Mouse (Mus musculus): Measurements from ENCODE around the gene Nbeal2. TPM values are rescaled to one million over a fixed set of nuclear protein-coding genes. Genes with fewer than 3 reads are reported as not detected.

Gene Nbeal2
- polyA plus RNA-seq, 1 experiment: 2.2 TPM

DNA sequence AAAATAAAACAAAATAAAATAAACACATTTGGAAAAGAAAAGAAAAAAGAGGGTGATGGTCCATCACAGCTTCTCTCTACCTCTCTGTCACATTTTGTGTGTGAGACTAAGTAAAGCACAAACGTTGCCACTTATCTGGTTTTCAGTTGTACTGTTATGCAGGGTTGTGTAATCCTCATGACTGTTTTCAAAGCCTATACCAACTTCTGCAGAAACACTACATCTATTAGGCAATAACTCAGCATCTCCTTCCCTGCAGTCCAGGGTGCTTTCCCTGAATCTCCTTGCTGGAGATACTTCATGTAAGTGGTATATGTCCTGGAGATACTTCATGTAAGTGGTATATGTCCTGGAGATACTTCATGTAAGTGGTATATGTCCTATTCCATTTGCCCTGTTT lies 8.9 kb upstream of the Nbeal2 start:
- H3K4me1 ChIP-seq (ENCODE audit: control insufficient read depth, insufficient read depth, insufficient read length, low read length): peaks cover 19% of the 10 kb centered on the region

DNA sequence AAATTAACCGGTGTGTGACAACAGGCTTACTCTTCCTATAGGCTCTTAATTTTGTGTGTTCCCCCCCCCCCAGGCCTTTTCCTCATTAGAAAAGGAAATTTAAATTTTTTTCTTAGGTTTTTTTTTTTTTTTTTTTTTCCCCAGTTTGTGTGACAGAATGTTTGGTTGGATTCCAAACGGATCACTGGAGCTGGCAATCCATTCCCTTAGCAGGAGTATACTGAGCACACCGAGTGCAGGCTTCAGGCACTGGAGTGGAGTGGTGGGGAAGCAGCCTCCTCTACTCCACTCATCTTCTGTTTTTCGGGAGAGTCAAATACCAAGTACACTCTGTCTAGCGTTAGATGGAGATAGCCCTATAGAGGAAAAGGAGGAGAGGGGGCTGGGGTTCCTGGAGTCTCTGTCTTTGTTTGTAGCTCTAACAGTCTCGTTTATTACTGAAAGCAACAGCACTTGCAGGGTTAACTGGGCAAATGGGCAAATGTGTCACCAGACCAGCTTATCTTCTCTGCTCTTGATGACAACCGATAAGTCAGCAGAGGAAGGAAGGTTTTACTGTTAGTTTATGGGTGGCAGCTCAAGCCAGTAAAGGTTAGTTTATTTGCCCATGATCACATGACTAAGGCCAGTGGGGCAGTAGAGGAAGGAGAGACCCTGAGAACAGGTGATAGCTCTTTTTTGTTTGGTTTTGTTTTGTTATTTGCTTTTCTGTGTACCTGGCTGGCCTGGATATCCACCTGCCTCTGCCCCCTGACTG lies 7.1 kb upstream of the Nbeal2 start:
- no peak overlapping the region for H3K27ac ChIP-seq (replicated peaks; ENCODE audit: low read depth, low read length)
- no peak overlapping the region for H3K4me3 ChIP-seq (ENCODE audit: insufficient read depth, low read depth, low read length)
- H3K4me1 ChIP-seq (ENCODE audit: control insufficient read depth, insufficient read depth, insufficient read length, low read length): peaks cover 10% of the 10 kb centered on the region

More for the DNA sequence above, 8.9 kb upstream of the Nbeal2 start:
- Histone ChIP-seq H3K27ac (replicated peaks; ENCODE audit: low read depth, low read length) (no peak overlapping the region), H3K4me3 (ENCODE audit: insufficient read depth, low read depth, low read length) (no peak overlapping the region)

DNA sequence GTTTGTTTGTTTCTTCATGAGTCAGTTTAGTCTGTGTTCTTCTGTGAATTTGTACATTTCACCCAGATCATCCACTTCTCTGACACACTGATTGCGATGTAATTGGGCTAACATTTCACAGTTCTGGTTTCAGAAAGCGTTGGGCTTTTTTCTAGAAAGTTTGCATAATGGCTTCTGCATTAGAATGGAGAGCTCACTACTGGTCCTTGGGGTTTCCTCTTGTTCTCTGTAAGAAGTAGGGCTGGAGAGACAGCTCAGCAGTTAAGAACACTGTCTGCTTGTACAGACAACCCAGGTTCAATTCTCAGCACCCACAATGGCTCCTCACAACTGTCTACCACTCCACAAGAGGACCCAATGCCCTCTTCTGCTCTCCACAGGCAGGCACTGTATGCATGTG lies 6.2 kb upstream of the Nbeal2 start:
- no peak overlapping the region for H3K27ac ChIP-seq (replicated peaks; ENCODE audit: low read depth, low read length)
- no peak overlapping the region for H3K4me3 ChIP-seq (ENCODE audit: insufficient read depth, low read depth, low read length)
- peaks cover 12% of the 10 kb centered on the region for H3K4me1 ChIP-seq (ENCODE audit: control insufficient read depth, insufficient read depth, insufficient read length, low read length)

DNA sequence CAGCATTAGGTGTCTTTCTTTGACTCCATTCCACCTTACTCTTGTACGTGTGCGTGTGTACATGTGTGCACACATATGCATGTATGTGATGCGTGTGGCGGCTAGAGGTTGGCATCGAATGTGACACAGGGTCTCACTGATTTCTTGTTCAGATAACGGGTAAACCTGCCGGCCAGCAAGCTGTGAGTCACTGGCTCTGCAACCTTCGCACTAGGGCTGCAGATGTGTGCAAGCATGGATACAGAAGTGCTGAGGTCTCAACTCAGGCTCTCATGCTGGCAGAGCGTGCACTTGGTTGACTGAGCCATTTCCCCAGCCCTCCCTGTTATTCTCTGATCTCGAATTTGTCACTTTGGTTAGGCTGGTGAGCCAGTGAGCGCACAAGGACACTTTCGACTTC lies 5.6 kb upstream of the Nbeal2 start:
- H3K27ac ChIP-seq (replicated peaks; ENCODE audit: low read depth, low read length): no peak overlapping the region
- H3K4me3 ChIP-seq (ENCODE audit: insufficient read depth, low read depth, low read length): no peak overlapping the region
- peaks cover 12% of the 10 kb centered on the region for H3K4me1 ChIP-seq (ENCODE audit: control insufficient read depth, insufficient read depth, insufficient read length, low read length)

DNA sequence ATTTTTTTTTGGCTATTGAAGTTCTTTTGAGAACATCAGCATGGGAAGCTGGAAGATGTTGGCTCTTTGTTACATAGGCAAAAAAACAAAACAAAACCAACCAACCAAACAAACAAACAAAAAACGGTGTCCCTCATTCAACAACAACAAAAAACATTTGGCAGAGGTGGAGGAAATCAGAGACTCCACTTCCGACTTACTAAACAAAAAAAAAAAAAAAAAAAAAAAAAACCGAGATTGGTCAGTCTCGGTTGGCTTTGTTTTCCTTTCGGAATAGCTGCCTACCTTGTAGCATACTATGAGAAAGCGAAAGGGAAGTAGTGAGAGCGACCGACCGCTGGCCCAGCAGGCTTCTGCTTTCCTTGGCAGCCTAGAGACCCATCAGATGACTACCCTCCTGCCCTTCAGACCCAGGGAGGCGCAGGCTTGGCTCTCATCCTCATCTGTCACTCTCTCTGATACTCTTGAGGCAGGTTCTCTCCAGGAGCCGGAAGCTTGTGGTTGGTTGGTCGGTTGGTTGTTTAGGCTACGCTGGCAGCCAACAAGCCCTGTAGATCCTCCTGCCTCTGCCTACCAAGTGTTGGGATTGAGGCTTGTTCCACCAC lies 3.6 kb upstream of the Nbeal2 start:
- Histone ChIP-seq H3K27ac (replicated peaks; ENCODE audit: low read depth, low read length) (peak overlapping the region; percentile 88), H3K4me3 (ENCODE audit: insufficient read depth, low read depth, low read length) (peak overlapping the region; percentile 80), H3K4me1 (ENCODE audit: control insufficient read depth, insufficient read depth, insufficient read length, low read length) (peaks cover 15% of the 10 kb centered on the region)

DNA sequence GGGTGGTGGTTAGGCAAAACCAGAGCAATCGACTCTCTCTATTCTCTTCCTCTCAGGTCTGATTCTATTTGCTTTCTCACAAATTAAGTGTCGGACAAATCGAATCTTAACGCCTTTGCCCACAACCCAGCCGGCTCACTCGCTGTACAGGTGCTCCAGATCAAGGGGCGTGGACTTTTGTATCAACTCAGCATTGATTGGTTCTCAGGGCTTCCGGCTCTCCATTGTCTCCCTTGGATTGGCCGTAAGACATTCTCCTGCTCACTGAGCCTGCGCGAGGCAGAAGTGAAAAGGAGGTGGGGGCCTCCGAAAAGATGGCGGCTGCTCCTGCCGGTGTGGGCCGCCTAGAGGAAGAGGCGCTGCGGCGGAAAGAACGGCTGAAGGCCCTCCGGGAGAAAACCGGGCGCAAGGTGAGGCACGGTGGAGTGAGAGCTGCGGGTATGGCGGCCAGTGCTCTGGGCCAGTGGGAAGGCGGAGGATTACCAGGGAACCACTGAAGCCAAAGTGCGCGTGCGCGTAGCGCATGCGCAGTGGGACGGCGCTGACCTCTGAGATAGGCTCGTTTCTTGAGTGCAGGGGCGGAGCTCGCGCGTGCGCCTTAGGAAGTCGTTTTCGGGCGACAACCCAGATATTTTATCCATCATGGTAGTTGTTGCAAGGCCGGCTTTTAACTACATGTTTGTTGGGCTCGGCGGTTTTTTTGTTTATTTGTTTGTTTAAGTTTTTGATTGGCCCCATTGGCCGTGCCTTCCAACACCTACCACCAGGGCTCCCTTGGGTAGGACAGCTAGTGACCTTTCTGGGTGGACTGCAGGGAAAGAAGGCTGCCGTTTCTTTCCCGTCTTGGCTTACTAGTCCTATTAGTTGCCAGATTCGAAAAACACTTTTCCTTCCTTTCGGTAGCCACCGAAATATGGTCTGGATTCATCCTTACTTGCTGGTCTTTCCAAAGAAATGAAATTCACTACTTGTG lies 2.6 kb upstream of the Nbeal2 start, which contains the start of gene Ccdc12:
Gene Ccdc12, plus strand, starts transcription at position 255 of the 973 bp plus-strand sequence.
- peak within 1 kb of the TSS; percentile 80 for H3K4me3 ChIP-seq (ENCODE audit: insufficient read depth, low read depth, low read length)
- H3K4me1 ChIP-seq (ENCODE audit: control insufficient read depth, insufficient read depth, insufficient read length, low read length): peaks cover 15% of the 10 kb centered on the region
- peak within 1 kb of the TSS; percentile 97 for H3K27ac ChIP-seq (replicated peaks; ENCODE audit: low read depth, low read length)

DNA sequence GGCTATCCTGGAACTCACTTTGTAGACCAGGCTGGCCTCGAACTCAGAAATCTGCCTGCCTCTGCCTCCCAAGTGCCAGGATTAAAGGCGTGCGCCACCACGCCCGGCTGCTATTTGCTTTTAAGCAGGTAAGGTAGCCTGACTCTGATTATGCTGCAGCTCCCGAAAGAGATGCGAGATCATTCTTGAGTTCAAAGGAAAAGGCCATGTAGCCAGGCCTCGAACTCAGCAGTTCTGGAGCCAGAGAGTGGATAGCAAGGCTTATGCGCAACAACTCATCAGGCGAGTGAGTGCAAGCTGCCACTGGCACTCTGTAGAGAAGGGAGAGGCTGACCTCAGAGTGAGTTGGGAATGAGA lies 1.7 kb upstream of the Nbeal2 start:
- Histone ChIP-seq H3K4me3 (ENCODE audit: insufficient read depth, low read depth, low read length) (peak overlapping the region; percentile 47; the same call in 1 of the 2 replicates), H3K27ac (replicated peaks; ENCODE audit: low read depth, low read length) (peak overlapping the region; percentile 26; the same call in 1 of the 2 replicates), H3K4me1 (ENCODE audit: control insufficient read depth, insufficient read depth, insufficient read length, low read length) (peaks cover 15% of the 10 kb centered on the region)

DNA sequence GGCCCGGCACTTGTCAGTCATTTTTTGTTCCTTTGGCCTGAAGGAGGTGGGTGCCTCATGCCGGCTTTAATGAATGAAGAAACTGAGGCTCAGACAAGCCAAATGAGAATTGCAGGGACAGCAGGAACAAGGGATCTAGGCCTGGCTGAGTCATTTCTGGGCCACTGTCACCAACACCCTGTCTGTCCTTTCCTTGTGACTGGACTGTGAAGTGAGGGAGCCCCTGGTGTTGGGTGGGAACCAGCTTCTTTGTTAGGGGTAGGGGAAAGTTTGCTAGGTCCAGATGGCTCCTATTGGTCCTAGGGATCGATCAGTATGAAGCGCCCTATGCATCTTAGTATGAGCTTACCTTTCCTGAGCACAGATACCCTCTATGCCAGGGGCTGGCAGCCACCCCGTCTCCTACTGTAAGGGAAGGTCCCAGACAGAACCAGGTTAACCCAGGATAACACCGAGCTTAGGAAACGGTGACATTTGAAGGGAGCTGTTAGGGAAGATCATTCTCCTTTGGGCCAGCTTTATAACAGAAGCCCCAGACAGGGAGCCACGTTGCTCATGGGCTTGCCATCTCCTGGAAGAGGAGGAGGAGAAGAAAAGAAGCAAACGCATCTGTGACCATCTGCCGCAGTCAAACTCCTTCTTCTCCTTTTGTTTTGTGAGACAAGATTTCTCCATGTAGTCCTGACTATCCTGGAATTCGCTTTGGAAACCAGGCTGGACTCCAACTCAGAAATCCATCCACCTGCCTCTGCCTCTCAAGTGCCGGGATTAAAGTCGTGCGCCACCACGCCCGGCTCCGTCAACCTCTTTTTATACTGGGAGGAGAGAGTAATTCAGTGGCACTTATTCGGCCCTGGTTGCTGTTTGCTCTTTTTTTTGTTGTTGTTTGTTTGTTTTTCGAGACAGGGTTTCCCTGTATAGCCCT lies 1.0 kb upstream of the Nbeal2 start:
- no peak overlapping the region for H3K27ac ChIP-seq (replicated peaks; ENCODE audit: low read depth, low read length)
- no peak overlapping the region for H3K4me3 ChIP-seq (ENCODE audit: insufficient read depth, low read depth, low read length)
- peaks cover 15% of the 10 kb centered on the region for H3K4me1 ChIP-seq (ENCODE audit: control insufficient read depth, insufficient read depth, insufficient read length, low read length)

DNA sequence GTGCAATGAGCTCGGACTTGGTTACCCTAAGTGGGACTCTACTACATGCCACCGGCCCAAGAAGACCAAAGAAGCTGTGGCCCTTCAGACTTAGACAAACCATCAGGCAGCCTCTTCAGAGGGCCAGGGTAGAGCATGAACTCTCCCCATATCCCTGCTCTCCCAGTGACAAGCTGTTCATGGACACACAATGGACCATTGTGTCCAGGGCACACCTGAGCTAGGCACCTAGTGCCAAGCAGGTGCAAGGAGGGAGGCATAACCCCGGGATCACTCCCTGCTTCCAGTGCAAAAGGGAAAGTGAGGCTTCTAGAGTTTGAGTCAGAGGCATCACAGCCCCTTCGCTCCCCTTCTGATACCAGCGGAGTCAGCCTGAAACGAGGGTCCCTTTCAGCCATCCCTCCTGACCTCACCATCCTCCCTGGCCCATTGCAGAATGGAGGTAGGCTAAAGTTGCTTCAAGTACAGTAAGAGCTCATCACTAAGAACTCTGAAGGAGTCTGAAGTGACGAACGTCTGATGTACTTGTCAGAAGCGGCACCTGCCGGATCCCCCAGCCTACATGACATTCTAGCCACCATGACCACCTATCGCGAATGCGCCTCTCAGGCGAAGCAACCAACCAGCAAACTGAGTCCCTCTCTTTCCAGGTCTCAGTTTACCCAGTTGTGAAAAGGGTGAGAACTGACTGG lies 852 bp downstream of the Nbeal2 start:
- H3K27ac ChIP-seq (replicated peaks; ENCODE audit: low read depth, low read length): peak overlapping the region; percentile 73
- H3K4me3 ChIP-seq (ENCODE audit: insufficient read depth, low read depth, low read length): peak overlapping the region; percentile 75
- peaks cover 11% of the 10 kb centered on the region for H3K4me1 ChIP-seq (ENCODE audit: control insufficient read depth, insufficient read depth, insufficient read length, low read length)

DNA sequence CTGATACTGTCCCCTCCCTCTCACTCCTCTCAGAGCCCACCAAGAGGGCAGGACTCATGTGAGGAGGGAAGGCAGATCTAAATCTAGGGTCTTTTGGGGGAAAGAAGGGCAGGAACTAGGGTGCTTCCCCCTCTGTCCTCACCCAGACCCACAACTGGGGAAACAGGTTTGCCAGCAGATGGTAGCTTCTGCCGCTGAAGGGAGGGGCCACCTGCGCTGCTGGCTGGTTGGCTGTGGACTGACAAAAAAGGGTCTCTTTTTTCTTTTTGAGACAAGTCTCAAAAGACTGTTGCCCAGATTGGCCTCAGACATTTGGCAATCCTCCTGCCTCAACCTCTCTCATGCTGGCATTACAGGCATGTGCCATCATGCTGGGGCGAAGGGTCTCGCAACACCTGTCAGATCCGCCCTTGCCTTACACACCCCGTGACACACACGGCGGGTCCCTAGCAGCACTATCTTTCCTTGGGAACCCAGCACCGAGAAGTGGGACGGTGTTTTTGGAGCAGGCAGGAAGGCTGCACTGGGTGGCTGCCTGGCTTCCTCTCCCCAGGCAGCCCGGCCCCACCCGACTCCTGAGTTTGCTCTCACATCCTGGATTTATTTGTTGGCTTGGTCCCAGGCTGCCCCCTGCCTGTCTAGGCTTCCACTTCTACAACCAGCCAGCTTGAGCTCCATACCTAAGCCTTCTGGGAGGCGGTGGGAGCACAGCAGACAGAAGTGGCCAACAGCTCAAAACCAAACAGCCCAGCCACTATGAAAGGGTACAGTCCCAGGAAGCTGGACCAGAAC lies 1.8 kb downstream of the Nbeal2 start:
- Histone ChIP-seq H3K4me3 (ENCODE audit: insufficient read depth, low read depth, low read length) (peak overlapping the region; percentile 75), H3K27ac (replicated peaks; ENCODE audit: low read depth, low read length) (peak overlapping the region; percentile 94), H3K4me1 (ENCODE audit: control insufficient read depth, insufficient read depth, insufficient read length, low read length) (peaks cover 8% of the 10 kb centered on the region; the same call in 1 of the 2 replicates)

DNA sequence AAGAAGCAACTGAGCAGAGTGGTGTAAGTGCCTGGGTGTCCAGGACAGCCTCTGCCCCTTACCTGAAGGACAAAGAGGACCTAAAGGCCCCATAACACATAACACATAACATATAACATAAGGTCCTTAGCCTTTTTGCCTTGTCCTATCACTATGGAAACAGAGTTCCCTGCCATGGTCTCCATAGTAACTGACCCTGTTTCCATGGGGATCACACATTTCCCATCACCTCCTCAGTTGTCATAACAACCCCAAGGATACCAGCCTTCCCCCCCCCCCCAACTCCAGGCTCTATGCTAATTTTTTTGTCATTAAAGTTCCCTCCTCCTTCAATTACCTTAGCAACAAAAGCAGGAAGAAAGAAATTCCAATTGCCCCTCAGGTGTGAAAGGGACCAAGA lies 4.2 kb downstream of the Nbeal2 start:
- no peak overlapping the region for H3K4me3 ChIP-seq (ENCODE audit: insufficient read depth, low read depth, low read length)
- H3K27ac ChIP-seq (replicated peaks; ENCODE audit: low read depth, low read length): no peak overlapping the region
- peaks cover 13% of the 10 kb centered on the region for H3K4me1 ChIP-seq (ENCODE audit: control insufficient read depth, insufficient read depth, insufficient read length, low read length)

DNA sequence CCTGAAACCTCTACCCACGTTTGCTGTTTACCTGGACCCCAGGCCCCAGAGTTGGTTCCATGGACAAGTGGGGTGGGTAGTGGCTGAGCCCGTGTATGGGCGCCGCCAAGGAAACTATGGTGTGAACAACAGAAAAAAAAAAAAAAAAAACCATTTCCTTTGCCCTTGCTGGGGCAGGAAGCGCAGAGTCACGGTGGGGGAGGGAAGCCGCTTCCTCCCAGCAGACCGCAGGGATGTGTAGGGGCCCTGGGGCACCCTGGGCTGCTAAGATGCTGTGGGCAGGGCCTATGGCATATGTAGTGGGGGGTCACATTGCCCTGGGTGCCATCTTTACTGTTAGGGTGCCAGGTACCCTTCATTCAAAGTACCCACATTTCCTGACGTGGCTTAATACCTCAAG lies 8.7 kb downstream of the Nbeal2 start:
- Histone ChIP-seq H3K4me3 (ENCODE audit: insufficient read depth, low read depth, low read length) (no peak overlapping the region; the same call in 1 of the 2 replicates), H3K27ac (replicated peaks; ENCODE audit: low read depth, low read length) (peak overlapping the region; percentile 39), H3K4me1 (ENCODE audit: control insufficient read depth, insufficient read depth, insufficient read length, low read length) (peaks cover 13% of the 10 kb centered on the region)

DNA sequence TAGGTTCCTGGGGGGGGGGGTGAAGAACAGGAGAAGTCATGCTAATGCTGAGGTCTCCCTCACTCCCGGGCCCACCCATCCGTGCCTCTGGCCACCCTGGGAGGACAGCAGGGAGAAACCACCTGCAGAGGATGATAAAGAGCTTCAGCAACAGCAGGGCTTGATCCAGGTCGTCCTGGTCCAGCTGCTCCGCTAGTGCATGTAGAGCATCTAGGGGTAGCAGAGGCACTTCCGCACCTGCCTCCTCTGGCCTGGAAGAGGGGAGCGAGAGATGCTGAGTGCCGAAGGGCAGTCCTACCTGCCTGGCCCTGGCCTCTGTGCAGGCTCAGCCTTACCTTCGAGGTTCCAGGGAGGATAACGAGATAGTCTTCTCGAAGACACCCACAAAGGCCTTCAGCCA lies 9.7 kb downstream of the Nbeal2 start:
- no peak overlapping the region for H3K4me3 ChIP-seq (ENCODE audit: insufficient read depth, low read depth, low read length)
- no peak overlapping the region for H3K27ac ChIP-seq (replicated peaks; ENCODE audit: low read depth, low read length)

More for the DNA sequence above, 9.7 kb downstream of the Nbeal2 start:
- peaks cover 13% of the 10 kb centered on the region for H3K4me1 ChIP-seq (ENCODE audit: control insufficient read depth, insufficient read depth, insufficient read length, low read length)
